ENCODE assay signal across 28 mouse cellular contexts in the genomic region with DNA sequence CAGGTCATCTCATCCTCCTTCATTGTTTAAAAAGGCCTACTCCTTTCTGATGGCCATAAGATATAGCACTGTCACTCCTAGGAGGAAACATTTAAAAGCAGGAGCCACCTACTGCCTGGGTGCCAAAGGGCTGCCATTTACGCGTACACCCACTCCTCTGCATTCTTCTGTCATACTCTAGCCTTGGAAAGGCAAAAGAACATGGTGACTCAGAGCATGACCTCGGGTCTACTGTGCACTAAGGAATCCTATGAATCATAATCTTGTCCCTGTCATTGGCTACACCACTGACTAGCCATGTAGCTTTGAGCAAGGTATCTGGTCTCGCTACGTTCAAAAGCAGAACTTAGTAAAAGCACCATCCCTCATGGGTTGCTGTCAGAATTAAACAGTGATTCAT. TPM values are rescaled to one million over a fixed set of nuclear protein-coding genes. Genes with fewer than 3 reads are reported as not detected.
DNase-seq lines count a peak whose midpoint lies in the region.
"Had no signal": no experiment of that assay in that cellular context is flagged by ENCODE, and none has a peak within 500 bp of the region (broad histone marks: within the 10 kb centered on the region; RNA-seq: fewer than 3 reads in every experiment).

No protein-coding gene starts in this region.

- no peak overlapping the region for H3K4me3 ChIP-seq in forebrain, embryonic 10.5 days
- H3K4me3 ChIP-seq: embryonic facial prominence, embryonic 12.5 days; embryonic facial prominence, embryonic 15.5 days; forebrain, embryonic 12.5 days; forebrain, embryonic 15.5 days; heart, adult 2 months; heart, embryonic 12.5 days; heart, embryonic 15.5 days; hindbrain, embryonic 10.5 days; hindbrain, embryonic 13.5 days had no signal

- 90% methylated on average over 5 of the region's 5 CpGs for WGBS in forebrain, embryonic 10.5 days

- H3K4me1 ChIP-seq in forebrain, embryonic 10.5 days, result no peaks in the 10 kb centered on the region
- H3K4me1 ChIP-seq: embryonic facial prominence, embryonic 12.5 days; embryonic facial prominence, embryonic 15.5 days; forebrain, embryonic 12.5 days; forebrain, embryonic 15.5 days; hindbrain, embryonic 10.5 days; hindbrain, embryonic 13.5 days had no signal

- peak; percentile 77 to 87 for DNase-seq in adrenal gland, adult (ENCODE audit: inconsistent age in 2 of 2, low spot score in 1 of 2)
- DNase-seq in adrenal gland, postnatal 4 days (ENCODE audit: low spot score in 2 of 2), result no peak
- DNase-seq in Muller cell, postnatal 12 days (ENCODE audit: inconsistent ontology term), result peak; percentile 67
- peak; percentile 40 for DNase-seq in adrenal gland, postnatal 10 days
- DNase-seq in adrenal gland, postnatal 36 days, result peak; percentile 53 to 65
- no peak for DNase-seq in layer of hippocampus, postnatal 14 days (ENCODE audit: low spot score in 2 of 2)
- no peak for DNase-seq in forebrain, embryonic 10.5 days (ENCODE audit: extremely low spot score, low spot score)
- DNase-seq in right cerebral cortex, adult 2 months (ENCODE audit: low spot score in 2 of 2), result no peak
- DNase-seq: cerebellum, adult 11 months; cerebellum, adult 2 months; cerebellum, adult 9-11 months; cerebellum, postnatal 25 days; gastrocnemius, postnatal 10 days; gastrocnemius, postnatal 36 days; heart, adult 2 months; heart, postnatal 10 days; heart, postnatal 36 days had no signal

- no peaks in the 10 kb centered on the region for H3K27me3 ChIP-seq in forebrain, embryonic 10.5 days (ENCODE audit: poor library complexity, severe bottlenecking)
- H3K27me3 ChIP-seq: embryonic facial prominence, embryonic 12.5 days; embryonic facial prominence, embryonic 15.5 days; forebrain, embryonic 12.5 days; forebrain, embryonic 15.5 days; heart, embryonic 12.5 days; heart, embryonic 15.5 days; hindbrain, embryonic 13.5 days had no signal

- no peaks in the 10 kb centered on the region for H3K9me3 ChIP-seq in forebrain, embryonic 10.5 days
- H3K9me3 ChIP-seq: embryonic facial prominence, embryonic 12.5 days; embryonic facial prominence, embryonic 15.5 days; forebrain, embryonic 12.5 days; forebrain, embryonic 15.5 days; heart, embryonic 12.5 days; heart, embryonic 15.5 days; hindbrain, embryonic 10.5 days; hindbrain, embryonic 13.5 days had no signal

- H3K36me3 ChIP-seq in forebrain, embryonic 10.5 days (replicated peaks), result no peaks in the 10 kb centered on the region
- H3K36me3 ChIP-seq: embryonic facial prominence, embryonic 12.5 days; embryonic facial prominence, embryonic 15.5 days; forebrain, embryonic 12.5 days; forebrain, embryonic 15.5 days; heart, embryonic 12.5 days; heart, embryonic 15.5 days; hindbrain, embryonic 10.5 days; hindbrain, embryonic 13.5 days had no signal

- no peak overlapping the region for H3K27ac ChIP-seq in forebrain, embryonic 10.5 days
- H3K27ac ChIP-seq: embryonic facial prominence, embryonic 12.5 days; embryonic facial prominence, embryonic 15.5 days; forebrain, embryonic 12.5 days; forebrain, embryonic 15.5 days; heart, adult 2 months; hindbrain, embryonic 10.5 days; hindbrain, embryonic 13.5 days; hindbrain, postnatal 0 days had no signal

RNA-seq across cellular contexts. Expression of a gene that starts 37.4 kb away (rescaled TPM):
- total RNA-seq in adrenal gland, postnatal 4 days (2021), result 10 to 100 TPM; 22.7 to 26.9 TPM
- total RNA-seq in adrenal gland, postnatal 10 days (2021), result 10 to 100 TPM; 20.7 to 22.7 TPM
- 10 to 100 TPM; 25.4 to 43.7 TPM for total RNA-seq in adrenal gland, postnatal 36 days (2021)
- 10 to 100 TPM; 42.5 to 50.6 TPM for total RNA-seq in layer of hippocampus, postnatal 14 days (2021)
- polyA plus RNA-seq in forebrain, embryonic 10.5 days (2016; fragmentation: Nextera tagmentation; extraction: Ambion mirVana), result 3.0 and 3.4 TPM in 2 replicates

RNA-seq across cellular contexts. Expression of a gene that starts 41.2 kb away (rescaled TPM):
- total RNA-seq in adrenal gland, postnatal 4 days (2021), result 1 to 10 TPM; 6.3 to 6.4 TPM
- total RNA-seq in adrenal gland, postnatal 10 days (2021), result 10 to 100 TPM in 1 of 2 experiments, 1 to 10 TPM in 1; 9.4 to 15.8 TPM
- total RNA-seq in adrenal gland, postnatal 36 days (2021), result 1 to 10 TPM; 3.2 to 8.6 TPM
- 1 to 10 TPM; 6.1 to 9.4 TPM for total RNA-seq in layer of hippocampus, postnatal 14 days (2021)
- polyA plus RNA-seq in forebrain, embryonic 10.5 days (2016; fragmentation: Nextera tagmentation; extraction: Ambion mirVana), result 0.25 and 0.46 TPM in 2 replicates
- total RNA-seq: common myeloid progenitor, adult 5-6 weeks; MEL had no signal

Comparison
In these comparisons a context has a peak if more than half of its experiments do, and no peak if none do; other contexts are left out.
1. DNase-seq: peak in adrenal gland, adult (2 of 2), Muller cell, postnatal 12 days (single experiment), adrenal gland, postnatal 10 days (single experiment) and adrenal gland, postnatal 36 days (2 of 2); none in adrenal gland, postnatal 4 days (0 of 2), layer of hippocampus, postnatal 14 days (0 of 2), forebrain, embryonic 10.5 days (single experiment) and right cerebral cortex, adult 2 months (0 of 2).